Mouse (Mus musculus) testis, postnatal 10 days (tissue): Measurements from ENCODE around the gene Vwa2.

ENCODE experiments used
- DNase-seq: peaks from one replicate; pipeline ENCODE4 v3.0.0; 2021; ENCODE audit warnings: low spot score

The Vwa2 gene

DNA sequence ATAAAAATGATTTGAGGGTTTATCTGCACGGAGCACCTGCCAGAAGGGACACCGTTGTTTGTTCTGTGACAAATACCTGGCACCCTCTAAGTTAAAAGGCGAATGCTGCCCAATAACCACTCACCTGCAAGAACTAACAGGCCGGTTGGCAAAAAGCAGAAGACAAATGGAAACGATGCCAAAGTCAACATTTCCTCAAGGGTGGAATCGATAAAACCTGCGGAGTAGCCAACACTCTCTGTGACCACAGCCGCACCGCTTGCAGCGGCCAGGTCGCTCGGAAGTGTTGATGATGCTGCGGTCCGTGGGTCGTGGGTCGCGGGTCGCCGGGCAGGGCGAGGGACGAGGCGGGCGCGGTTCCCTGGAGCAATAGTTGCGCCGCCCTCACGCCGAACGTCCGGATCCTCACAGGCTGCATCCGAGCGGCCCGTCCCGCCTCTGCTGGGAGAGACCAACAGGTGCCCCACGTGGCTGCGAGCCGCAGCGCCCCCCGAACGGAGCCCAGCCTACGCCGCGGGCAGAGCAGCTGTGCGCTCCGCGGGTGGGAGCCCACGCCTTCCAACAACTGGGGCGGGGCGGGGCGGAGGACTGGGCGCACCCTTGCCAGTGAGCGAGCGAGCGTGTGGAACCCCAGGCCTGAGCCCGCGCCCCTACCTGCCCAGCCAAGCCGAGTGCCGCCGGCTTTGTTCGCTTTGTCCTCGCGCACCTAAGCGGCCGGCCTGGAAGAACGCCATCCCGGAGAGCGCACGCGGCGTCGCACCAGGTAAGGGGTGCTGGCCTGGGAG is at the start of gene Vwa2:
Gene Vwa2, plus strand, starts transcription at position 434 of the 785 bp plus-strand sequence.
- DNase-seq: peak; percentile 62

DNA sequence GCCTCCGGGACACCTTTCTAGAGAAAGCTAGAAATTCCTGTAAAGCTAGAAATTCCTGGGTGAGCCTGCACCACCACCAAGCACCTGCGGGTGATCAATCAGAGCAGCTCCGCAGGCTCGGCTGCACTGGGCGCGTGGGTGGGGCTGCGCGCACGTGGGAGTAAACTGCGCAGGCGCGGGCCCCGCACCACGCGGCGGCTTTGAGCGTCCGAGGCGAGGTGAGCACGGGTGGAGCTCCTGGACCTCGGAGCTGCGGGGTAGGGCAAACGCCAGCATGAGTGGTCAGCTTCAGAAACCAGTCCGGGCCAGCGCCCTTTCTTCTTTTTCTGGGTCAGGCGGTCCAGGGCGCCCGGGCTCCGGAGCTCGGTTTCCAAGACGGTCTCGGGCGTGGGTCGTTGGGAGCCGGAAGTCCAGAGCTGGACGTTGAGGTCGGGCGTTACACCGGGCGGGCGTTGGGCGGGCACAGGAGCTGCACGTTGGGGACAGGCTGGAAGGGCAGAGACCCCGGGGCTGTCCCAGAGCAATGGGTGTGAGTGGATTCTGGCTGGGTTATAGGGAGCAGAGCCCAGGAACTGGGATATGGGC is 47.9 kb upstream of the Vwa2 start, which contains the start of gene Tdrd1:
Gene Tdrd1, plus strand, starts transcription at position 163 of the 585 bp plus-strand sequence.
- peak; percentile 65 for DNase-seq

DNA sequence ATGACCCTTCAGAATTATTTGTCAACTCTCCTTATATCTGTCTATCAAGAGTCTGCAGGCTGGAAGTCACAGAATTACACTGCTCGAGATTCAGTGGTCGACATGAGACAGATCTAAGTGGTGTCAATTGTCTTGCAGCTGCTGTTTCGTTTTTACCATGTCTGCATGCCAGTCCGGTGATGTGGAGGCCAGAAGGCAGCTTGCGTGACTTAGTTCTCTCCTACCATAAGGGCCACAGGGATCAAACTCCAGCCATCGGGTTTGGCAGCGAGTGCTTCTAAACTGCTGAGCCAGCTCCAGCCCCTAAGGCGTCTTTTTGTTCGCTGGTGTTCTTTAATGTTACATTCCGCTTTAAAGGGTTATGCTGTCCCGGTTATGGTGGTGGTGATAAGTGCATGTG is 45.7 kb upstream of the Vwa2 start:
- peak; percentile 34 for DNase-seq

DNA sequence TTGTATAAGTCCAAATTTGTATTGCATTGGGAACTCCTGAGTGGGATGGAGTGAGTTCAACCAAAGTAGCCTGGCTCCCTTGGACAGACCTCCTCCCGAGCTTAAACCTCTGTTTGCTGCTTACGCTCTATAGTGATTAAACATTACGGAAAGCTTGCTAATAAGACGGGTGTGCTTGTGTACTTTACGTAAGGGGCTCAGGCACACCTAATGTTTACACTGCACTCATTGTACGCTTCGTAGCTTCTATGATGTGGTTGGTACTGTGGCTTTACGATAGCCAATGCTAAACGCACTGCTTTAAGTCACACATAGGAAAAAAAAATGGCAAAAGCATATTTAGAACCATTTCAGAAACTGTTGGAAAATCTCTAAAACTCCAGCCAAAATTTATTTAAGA is 44.8 kb upstream of the Vwa2 start:
- no peak for DNase-seq

DNA sequence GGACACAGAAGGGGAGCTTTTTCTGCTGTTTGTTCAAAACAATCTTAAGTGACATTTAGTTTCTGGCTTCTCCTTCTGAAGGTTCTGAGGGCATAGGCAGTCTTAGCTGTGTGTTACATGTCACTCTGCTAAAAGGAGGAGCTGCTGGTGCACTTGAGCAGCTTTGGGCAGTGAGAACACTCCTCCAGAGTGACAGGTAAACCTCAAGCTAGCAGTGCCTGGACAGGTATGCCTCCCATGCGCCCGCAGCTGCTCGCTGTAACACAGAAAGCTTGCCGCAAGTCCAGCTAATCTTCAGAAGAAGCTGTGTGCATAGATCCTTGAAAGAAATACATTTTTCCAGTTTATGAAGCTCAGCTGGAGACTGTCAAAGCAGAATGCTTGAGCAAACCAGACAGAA is 43.9 kb upstream of the Vwa2 start:
- peak; percentile 30 for DNase-seq

DNA sequence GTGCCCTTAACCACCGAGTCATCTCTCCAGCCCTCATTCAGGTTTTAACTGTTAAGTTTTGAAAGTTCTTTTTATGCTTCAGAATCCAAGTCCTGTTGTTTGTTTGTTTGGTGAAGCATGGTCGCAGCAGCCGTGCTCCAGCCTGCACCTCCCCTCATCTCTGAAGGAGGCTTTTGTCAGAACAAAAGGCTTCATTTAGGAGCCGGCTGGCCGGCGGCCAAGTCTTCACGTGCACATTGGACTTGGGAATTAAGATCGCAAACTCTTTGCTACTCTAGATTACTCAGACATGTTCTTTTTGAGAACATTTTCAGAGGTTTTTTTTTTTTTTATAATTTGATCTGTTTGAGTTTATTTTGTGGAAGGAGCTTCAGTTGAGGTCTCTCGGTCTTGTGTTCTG is 38.7 kb upstream of the Vwa2 start:
- peak; percentile 86 for DNase-seq

DNA sequence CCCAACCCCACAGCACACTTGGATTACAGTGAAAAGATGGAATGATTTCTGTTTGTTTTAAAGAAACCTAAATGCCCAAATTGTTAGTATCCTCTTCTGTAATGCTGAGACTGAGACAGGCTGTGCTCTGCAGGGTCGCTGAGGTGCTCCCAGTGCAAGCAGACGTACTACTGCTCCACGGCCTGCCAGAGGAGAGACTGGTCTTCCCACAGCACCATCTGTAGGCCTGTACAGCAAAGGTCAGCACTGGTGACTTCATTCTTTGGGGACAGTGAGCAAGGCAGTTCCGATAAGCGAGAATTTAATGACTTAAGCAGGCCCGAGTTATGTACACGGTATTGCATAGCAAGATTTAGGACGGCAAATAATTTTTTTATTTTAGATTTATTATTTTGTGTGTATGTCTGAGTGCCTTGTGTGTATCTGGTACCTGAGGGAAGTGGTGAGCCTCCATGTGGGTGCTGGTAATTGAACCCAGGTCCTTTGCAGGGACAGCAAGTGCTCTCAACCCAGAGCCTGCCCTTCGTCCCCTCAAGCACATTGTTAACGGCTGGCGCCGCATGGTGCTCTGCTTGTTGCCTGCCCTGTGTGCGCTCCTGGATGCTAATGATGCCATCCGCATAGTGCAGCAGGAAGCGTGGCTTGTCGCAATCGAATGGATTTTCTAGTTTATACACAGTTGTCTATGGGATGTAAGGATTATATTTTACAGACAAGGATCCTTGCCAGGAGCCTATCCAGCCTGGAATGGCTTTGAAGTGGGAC is 34.9 kb upstream of the Vwa2 start:
- DNase-seq: no peak

DNA sequence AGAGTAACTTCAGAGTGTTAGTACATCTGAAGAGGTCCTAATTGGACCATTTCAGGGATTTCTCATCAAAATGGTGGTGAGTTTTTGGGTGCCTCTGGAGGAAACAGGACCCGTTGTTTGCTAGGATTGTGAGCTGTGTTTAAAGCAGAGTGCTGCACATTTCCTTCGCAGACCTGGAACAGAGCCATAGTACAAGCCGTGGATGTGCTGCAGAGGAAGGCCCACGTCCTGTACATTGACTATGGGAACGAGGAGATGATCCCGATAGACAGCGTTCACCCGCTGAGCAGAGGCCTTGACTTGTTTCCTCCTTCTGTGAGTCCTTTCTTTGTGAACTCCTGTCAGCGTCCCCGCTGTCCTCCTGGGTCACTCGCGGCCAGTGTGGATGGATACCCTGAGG is 31.1 kb upstream of the Vwa2 start:
- DNase-seq: no peak

DNA sequence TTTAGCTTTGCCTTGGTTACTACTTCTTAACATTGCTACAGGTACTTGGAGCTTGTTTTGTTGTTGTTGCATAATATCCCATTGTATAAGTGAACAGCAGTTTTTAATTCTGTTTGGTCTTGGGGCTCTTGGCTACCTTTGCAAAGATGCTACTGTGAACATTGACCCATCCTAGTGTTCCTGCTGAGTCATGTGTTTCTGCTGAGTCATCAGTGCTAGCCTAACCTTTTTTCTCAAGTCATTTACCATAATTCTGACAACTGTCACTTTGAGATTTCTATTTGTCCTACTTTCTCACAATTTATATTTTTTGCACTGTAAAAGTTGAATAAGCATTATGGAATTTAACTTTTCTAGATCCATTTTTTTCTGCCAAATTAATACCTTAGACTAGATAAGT is 21.5 kb upstream of the Vwa2 start:
- DNase-seq: no peak

DNA sequence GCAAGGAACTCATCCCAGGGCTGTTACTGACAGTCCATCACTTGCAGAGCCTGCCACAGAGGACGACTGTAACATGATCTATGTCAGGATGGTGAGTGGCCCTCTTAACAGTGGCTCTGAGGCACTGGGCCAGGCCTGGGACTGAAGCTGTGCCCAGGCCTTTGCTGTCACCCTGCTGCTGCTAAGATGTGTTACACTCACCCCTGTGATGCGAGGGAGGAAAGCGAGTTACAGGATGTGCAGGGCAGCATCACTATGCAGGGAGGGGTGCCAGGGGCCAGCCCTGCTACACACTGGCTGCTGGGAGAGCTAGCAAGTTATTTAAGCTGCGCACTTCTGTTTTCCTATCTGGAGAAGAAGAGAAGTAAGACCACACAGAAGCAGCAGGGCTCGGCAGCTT is 17.6 kb upstream of the Vwa2 start:
- no peak for DNase-seq

DNA sequence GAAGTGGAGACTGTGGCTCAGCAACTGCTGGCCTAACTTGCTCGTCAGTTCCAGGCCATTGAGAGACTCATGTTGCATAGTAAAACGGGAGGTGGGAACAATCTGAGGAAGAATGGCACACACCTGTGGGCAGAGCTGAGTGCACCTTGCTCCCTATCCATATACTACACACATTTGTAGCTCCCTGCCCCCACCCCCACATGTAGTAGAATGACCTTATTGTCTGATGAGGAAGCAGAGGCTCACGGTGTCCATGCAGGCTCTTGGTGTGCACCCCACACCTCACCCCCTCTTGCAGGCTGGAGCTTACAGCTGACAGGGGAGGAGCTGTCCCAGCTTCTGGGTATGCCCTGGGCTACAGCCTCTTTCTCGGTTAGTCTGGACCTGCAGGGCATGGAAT is 6.3 kb upstream of the Vwa2 start:
- no peak for DNase-seq

DNA sequence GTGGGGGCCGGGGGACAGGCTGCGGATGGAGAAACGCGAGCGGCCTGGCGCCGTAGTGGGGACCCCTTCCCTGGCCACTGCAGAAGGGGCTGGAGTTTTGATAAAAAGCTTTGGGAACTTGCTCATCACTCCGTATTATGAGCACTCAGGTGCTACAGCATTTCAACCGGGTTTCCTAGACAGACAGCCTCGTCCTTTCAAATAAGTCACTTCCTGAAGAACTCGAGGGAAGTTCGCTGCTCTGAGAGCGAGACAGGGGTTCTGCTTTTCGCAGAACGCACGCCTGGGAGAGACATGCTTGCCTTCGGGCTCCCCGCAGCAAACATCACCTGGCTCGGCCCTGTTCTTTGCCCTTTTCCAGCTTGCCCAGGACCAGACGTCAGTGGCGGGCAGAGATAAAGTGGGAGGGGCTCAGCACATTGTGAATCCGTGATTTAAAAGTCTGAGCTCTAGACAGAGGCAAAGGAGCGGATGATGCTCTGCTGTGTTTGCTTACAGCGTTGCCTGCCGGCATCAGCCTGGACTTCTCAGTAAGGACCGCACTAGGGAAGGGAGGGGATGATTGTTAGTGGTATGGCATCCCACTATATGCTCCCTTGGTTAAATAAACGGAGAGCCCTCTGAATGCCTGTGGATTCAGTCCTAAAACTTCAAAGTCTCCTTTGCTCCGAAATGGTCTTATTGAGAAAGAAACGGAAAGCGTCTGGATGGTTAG is 709 bp downstream of the Vwa2 start:
- no peak for DNase-seq

DNA sequence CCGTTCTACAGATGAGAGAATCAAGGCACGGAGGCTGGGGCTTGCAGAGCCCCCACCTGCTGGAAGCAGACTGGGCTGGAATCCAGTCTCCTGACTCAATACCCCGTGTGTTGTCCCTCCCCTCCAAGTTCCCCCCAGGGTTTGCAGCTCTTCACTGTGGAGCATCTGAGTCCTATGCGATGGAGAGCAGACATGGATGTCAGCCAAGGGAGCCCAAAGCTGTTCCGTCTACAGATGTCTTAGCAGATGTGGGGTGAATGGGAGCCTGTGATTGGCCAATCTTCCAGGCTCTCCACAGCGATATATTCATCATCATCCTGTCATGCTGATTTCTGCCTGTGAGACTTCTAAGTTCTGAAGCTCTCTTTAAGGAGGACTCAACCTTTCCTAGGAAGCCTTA is 3.3 kb downstream of the Vwa2 start:
- no peak for DNase-seq

DNA sequence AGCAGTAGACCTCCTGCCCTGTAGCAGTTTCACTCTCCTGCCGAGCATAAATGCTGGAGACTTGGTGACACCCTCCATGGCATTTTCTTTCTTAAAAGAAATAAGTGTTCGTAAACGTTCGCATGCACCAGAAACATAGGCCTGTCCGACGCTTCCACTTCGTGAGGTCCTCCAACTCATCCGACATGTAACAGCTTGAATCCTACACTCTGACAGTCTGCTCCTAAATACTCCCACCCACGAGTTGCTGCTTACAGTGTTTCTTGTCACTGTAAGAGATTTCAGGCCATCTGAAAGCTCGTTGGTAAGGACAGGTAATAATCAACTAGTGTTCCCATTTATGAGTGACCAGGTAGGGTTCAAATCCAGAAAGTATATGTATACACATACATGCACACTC is 13.8 kb downstream of the Vwa2 start:
- DNase-seq: no peak

DNA sequence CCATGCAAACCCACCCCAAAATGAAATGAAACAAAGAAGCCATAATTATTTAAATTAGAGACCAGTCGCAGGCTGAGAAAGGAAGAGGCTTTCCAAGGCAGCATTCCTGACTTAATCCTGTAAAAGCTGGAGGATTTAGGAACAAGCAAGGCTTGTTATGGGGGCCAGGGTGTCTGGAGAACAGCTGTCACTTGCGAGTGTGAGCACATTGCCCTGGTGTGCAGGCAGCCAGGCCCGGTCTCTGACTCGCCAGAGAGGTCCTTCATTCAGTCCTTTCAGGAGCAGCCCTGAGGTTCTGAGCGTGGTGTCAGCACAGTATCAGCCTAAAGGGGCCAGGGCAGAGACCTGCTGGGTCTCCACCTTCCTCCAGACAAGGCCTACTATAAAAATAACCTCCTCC is 14.6 kb downstream of the Vwa2 start:
- DNase-seq: no peak

DNA sequence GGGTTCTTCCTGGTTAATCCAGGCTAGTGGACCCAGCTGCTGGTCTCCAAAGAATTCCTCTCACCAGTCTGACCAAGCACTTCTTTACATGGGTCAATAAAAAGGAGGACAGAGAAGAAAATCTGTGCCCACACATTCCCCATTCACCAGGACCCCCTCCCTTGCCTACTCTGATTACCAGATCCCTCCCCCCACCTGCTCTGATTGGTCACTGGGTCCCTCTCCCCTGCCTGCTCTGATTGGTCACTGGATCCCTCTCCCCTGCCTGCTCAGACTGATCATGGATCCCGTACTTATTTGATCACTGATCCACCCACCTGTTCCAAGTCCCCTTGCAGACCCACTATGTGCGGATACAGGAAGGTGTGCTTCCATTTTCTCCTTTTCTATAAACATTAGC is 17.4 kb downstream of the Vwa2 start:
- no peak for DNase-seq

DNA sequence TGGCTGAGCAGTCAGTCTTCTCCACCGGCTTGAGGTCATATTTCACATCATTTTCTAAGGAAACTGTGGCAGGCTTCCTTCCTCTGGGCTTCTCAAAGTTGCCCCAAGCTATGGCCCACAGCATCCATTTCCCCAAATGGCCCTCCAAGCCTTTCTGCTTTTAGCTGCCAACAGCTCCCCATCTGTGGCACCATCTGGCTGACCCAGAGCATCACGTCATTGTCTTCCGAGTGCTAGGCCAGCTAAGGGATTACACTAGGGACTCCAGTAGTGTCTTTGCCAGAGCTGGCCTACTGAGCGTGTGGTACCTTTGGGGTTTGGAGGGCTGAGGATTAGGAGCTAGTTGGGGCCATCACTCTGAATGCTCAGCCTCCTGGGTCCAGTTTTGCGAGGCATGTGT is 18.5 kb downstream of the Vwa2 start:
- DNase-seq: no peak

DNA sequence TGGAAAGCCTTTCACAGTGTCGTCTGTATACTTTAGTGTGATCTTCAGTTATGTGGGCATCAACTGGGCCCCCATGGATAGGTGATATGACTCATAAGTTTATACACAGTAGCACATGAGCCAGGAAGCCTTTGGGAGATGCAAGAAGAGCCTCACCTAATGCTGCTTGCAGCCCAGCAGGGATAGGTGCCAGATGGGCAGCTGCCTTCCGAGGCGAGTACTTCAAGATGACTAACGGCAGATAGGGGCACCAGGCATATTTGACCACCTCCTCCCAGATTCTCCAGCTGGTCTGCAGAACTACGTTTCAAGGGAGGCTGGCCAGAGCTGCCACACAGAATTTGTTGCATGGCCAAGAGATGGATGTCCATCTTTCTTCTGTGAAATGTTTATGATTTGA is 19.3 kb downstream of the Vwa2 start:
- DNase-seq: no peak

DNA sequence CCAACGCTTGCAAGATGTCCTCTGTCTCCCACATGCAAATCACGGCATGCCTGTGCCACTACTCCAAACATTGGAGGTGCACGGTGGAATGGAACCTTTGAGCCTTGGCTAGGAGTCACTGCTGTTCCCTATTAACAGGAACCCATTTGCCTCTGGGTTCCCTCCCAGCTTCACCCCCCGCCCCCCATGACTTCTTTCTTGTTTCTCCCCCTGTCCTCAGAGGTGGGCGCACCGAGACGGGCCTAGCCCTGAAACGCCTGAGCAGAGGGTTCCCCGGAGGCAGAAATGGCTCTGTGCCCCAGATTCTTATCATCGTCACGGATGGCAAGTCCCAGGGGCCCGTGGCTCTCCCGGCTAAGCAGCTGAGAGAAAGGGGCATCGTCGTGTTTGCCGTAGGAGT is 23.6 kb downstream of the Vwa2 start:
- no peak for DNase-seq

DNA sequence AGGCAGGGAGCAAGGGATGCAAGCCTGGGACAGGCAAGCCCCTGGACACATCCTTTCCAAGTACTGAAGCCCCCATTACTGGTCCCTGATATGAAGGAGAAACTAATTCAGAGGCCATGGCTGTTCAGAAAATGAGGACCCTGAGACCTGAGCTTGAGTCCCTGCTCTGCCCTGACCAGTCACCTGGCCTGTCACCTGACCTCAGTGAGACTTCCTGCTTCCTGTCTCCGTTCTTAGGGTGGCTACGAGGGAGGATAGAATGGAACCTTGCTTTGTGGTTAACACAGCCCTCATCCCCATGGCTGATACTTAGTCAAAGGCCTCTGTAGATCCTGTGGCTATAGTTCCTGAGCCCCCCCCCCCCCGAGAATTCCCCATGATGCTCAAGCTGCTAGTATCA is 30.0 kb downstream of the Vwa2 start:
- DNase-seq: no peak

DNA sequence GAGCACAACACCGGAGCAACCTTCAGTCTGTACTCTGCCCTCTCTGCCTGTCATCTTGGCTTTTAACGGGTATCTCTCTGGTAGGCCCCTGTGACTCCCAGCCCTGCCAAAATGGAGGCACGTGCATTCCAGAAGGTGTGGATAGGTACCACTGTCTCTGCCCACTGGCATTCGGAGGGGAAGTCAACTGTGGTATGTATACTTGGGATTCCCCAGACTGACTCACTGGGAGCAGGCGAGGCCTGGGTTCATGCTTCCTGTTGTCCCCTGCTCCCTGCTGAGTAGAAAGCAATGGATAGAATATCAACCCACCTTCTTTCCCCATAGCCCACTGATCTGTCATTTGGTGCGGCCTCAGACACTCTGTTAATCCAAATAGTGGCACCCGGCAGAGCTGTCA is 31.3 kb downstream of the Vwa2 start:
- DNase-seq: no peak

DNA sequence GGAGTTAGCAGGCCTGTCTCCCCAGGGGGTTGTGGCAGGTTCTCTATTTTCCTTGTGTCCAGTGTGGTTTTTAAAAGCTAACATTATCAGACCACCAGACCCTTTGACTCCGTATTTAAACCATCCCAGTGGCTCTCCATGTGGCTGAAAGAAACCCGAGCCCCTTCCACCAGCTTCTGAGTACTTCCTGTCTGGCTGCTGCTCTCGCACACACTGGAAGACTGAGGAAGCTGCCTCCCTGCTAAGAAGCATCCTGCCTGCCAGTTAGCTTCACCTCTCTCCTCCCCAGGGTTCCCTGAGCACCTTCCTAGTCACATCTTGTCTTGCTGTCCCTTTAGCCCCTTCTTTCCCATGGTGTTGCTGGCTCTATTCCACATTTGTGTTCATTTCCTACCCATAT is 33.8 kb downstream of the Vwa2 start:
- DNase-seq: no peak
